Comparison of ENCODE assay signal across 10 mouse cellular contexts in the genomic region with DNA sequence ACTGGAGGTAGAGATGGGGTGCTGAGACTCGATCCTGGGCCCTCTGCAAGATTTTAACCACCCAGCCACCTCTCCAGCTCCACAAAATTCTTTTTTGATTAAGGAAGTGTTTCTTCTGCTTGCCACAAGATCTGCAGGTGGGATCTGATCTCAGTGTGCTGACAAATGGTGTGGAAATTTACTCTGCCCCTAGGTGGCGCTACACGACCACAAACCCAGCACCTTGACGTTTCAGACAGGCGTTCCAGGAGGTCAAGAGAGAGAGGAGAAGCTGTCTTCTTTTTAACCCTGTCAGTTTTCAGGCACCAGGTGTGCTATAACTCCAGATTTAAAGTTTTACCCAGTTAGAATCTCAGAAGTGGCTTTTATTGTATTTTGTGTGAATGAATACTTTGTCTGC. TPM values are rescaled to one million over a fixed set of nuclear protein-coding genes. Genes with fewer than 3 reads are reported as not detected.
A peak's percentile ranks its signal among the peaks of the same experiment; 100 is the strongest.
DNase-seq lines count a peak whose midpoint lies in the region; ATAC-seq and TF ChIP-seq lines count a peak whose summit lies in the region.
"Had no signal": no experiment of that assay in that cellular context is flagged by ENCODE, and none has a peak within 500 bp of the region (broad histone marks: within the 10 kb centered on the region; RNA-seq: fewer than 3 reads in every experiment).

No protein-coding gene starts in this region.

- peak; percentile 90 for DNase-seq in intestine, embryonic 14.5 days (ENCODE audit: low spot score)
- peak; percentile 89 for DNase-seq in ZHBTc4 (ENCODE audit: low read depth, low spot score)
- peak; percentile 82 to 86 for DNase-seq in heart, postnatal 14 days
- DNase-seq in left cerebral cortex, postnatal 25 days (ENCODE audit: low spot score in 2 of 2) = peak; percentile 85 to 89
- peak; percentile 89 for DNase-seq in thymus, adult 2 months

- no peaks in the 10 kb centered on the region for H3K9me3 ChIP-seq in intestine, embryonic 14.5 days (ENCODE audit: control insufficient read depth, low read length)
- H3K9me3 ChIP-seq in intestine, embryonic 16.5 days (ENCODE audit: control insufficient read depth, low read length) = no peaks in the 10 kb centered on the region
- H3K9me3 ChIP-seq: neural tube, embryonic 12.5 days had no signal

- WGBS in intestine, embryonic 14.5 days = 0% methylated on average over 5 of the region's 5 CpGs
- 3% methylated on average over 5 of the region's 5 CpGs for WGBS in intestine, embryonic 16.5 days
- under 1% methylated on average over 5 of the region's 5 CpGs for WGBS in thymus, adult 2 months

- TF ChIP-seq POLR2A in thymus, adult 2 months (IDR thresholded peaks at IDR 0.05; ENCODE audit: control insufficient read depth, extremely low read depth, insufficient read depth, low read length, poor library complexity) = no peak

- TF ChIP-seq CTCF in thymus, adult 2 months (IDR thresholded peaks at IDR 0.05; ENCODE audit: borderline replicate concordance, control insufficient read depth, extremely low read depth, insufficient read depth, low read length, poor library complexity) = peak; percentile 47; the same call in 1 of the 2 replicates

- no peak overlapping the region for H3K27ac ChIP-seq in intestine, embryonic 14.5 days (ENCODE audit: low read depth)
- H3K27ac ChIP-seq in intestine, embryonic 16.5 days (ENCODE audit: low read length) = no peak overlapping the region
- no peak overlapping the region for H3K27ac ChIP-seq in thymus, adult 2 months (ENCODE audit: control insufficient read depth, insufficient read depth, low read length)
- H3K27ac ChIP-seq: embryonic facial prominence, embryonic 13.5 days; neural tube, embryonic 12.5 days had no signal

- H3K36me3 ChIP-seq in intestine, embryonic 14.5 days (ENCODE audit: control insufficient read depth, insufficient read depth, low read length) = no peaks in the 10 kb centered on the region
- H3K36me3 ChIP-seq in intestine, embryonic 16.5 days (ENCODE audit: control insufficient read depth, insufficient read depth, low read length) = no peaks in the 10 kb centered on the region
- no peaks in the 10 kb centered on the region for H3K36me3 ChIP-seq in thymus, adult 2 months (ENCODE audit: control insufficient read depth, insufficient read depth, low read length)
- H3K36me3 ChIP-seq: embryonic facial prominence, embryonic 13.5 days; neural tube, embryonic 12.5 days had no signal

- no peak for ATAC-seq in intestine, embryonic 14.5 days (replicated peaks; ENCODE audit: low FRiP score, low TSS enrichment, low read depth)
- ATAC-seq in intestine, embryonic 16.5 days = no peak
- ATAC-seq in common myeloid progenitor, adult 5-6 weeks (replicated peaks; ENCODE audit: low read depth, poor library complexity, severe bottlenecking) = peak; percentile 53
- peak; percentile 58 for ATAC-seq in neutrophil, adult 5-6 weeks (ENCODE audit: extremely low read depth, insufficient number of reproducible peaks, low FRiP score, poor library complexity, severe bottlenecking)

- peaks cover 5% of the 10 kb centered on the region; the same call in 1 of the 2 replicates for H3K4me1 ChIP-seq in intestine, embryonic 14.5 days (replicated peaks; ENCODE audit: control insufficient read depth, insufficient read depth, low read length)
- no peaks in the 10 kb centered on the region for H3K4me1 ChIP-seq in intestine, embryonic 16.5 days (ENCODE audit: control insufficient read depth, insufficient read depth, low read length)
- peaks cover 13% of the 10 kb centered on the region for H3K4me1 ChIP-seq in thymus, adult 2 months (replicated peaks; ENCODE audit: control insufficient read depth, insufficient read depth, low read length)

- H3K4me3 ChIP-seq in intestine, embryonic 14.5 days (ENCODE audit: low read depth, low read length) = no peak overlapping the region
- no peak overlapping the region for H3K4me3 ChIP-seq in intestine, embryonic 16.5 days (ENCODE audit: low read length)
- no peak overlapping the region for H3K4me3 ChIP-seq in thymus, adult 2 months (ENCODE audit: control insufficient read depth, insufficient read depth, low read length)
- H3K4me3 ChIP-seq: embryonic facial prominence, embryonic 13.5 days; neural tube, embryonic 12.5 days had no signal

- no peak overlapping the region for H3K9ac ChIP-seq in intestine, embryonic 14.5 days (ENCODE audit: low read length)
- no peak overlapping the region for H3K9ac ChIP-seq in intestine, embryonic 16.5 days (ENCODE audit: low read depth, low read length)
- H3K9ac ChIP-seq: embryonic facial prominence, embryonic 13.5 days; neural tube, embryonic 12.5 days had no signal

- no peak overlapping the region for H3K4me2 ChIP-seq in intestine, embryonic 14.5 days (ENCODE audit: low read length)
- H3K4me2 ChIP-seq in intestine, embryonic 16.5 days (ENCODE audit: low read depth, low read length) = no peak overlapping the region
- H3K4me2 ChIP-seq: embryonic facial prominence, embryonic 13.5 days; neural tube, embryonic 12.5 days had no signal

- 0 out of 2 replicates have a peak, but pooled peaks cover 14% of the 10 kb centered on the region for H3K27me3 ChIP-seq in intestine, embryonic 14.5 days (replicated peaks; ENCODE audit: control insufficient read depth, insufficient read depth, low read length)
- H3K27me3 ChIP-seq in intestine, embryonic 16.5 days (replicated peaks; ENCODE audit: control insufficient read depth, insufficient read depth, low read length) = no peaks in the 10 kb centered on the region
- no peaks in the 10 kb centered on the region for H3K27me3 ChIP-seq in thymus, adult 2 months (ENCODE audit: control insufficient read depth, insufficient read depth, low read length)

- intact Hi-C loops in heart, postnatal 14 days (cut with DNase I) = loop anchor here (1.0 to 5.0 kb wide), 4 partner anchors 41 to 314 kb away; no protein-coding TSS in a partner anchor
- intact Hi-C loops in left cerebral cortex, postnatal 25 days (cut with DNase I) = loop anchor here (1.0 to 10.0 kb wide), 2 partner anchors 39 to 112 kb away; no protein-coding TSS in a partner anchor

RNA-seq across cellular contexts. Expression of gene Acot7, which starts 4.9 kb away (rescaled TPM):
- 61.5 and 69.7 TPM in 2 replicates for polyA plus RNA-seq in intestine, embryonic 14.5 days (2014; fragmentation: Nextera tagmentation; extraction: Ambion mirVana)
- polyA plus RNA-seq in intestine, embryonic 16.5 days (2015; fragmentation: Nextera tagmentation; extraction: Ambion mirVana) = 49.4 and 52.5 TPM in 2 replicates
- total RNA-seq in common myeloid progenitor, adult 5-6 weeks (2017) = 58.2 and 59.6 TPM in 2 replicates
- 10 to 100 TPM; 37.3 to 39.3 TPM for total RNA-seq in heart, postnatal 14 days (2021)
- total RNA-seq in left cerebral cortex, postnatal 25 days (2021) = 100 to 1,000 TPM; 308 to 337 TPM
- 12.2 and 18.4 TPM in 2 replicates for total RNA-seq in neutrophil, adult 5-6 weeks (2017)
- polyA plus RNA-seq in thymus, adult 2 months (2012; rRNA removed) = 56.6 and 80.8 TPM in 2 replicates

RNA-seq across cellular contexts. Expression of gene Hes2, which starts 14.4 kb away (rescaled TPM):
- not detected in 2 replicates for polyA plus RNA-seq in intestine, embryonic 14.5 days (2014; fragmentation: Nextera tagmentation; extraction: Ambion mirVana)
- 0.68 and 0.98 TPM in 2 replicates for polyA plus RNA-seq in intestine, embryonic 16.5 days (2015; fragmentation: Nextera tagmentation; extraction: Ambion mirVana)
- total RNA-seq in common myeloid progenitor, adult 5-6 weeks (2017) = not detected in 2 replicates
- total RNA-seq in heart, postnatal 14 days (2021) = not detected
- total RNA-seq in left cerebral cortex, postnatal 25 days (2021) = not detected
- total RNA-seq in neutrophil, adult 5-6 weeks (2017) = not detected in 2 replicates
- polyA plus RNA-seq in thymus, adult 2 months (2012; rRNA removed) = 0.07 and 0.20 TPM in 2 replicates
- polyA plus RNA-seq: embryonic facial prominence, embryonic 13.5 days had no signal

RNA-seq across cellular contexts. Expression of gene Espn, which starts 20.9 kb away (rescaled TPM):
- polyA plus RNA-seq in intestine, embryonic 14.5 days (2014; fragmentation: Nextera tagmentation; extraction: Ambion mirVana) = 22.8 and 24.2 TPM in 2 replicates
- 31.6 and 39.5 TPM in 2 replicates for polyA plus RNA-seq in intestine, embryonic 16.5 days (2015; fragmentation: Nextera tagmentation; extraction: Ambion mirVana)
- 1.3 and 1.8 TPM in 2 replicates for total RNA-seq in common myeloid progenitor, adult 5-6 weeks (2017)
- total RNA-seq in heart, postnatal 14 days (2021) = 1 to 10 TPM; 1.4 to 2.0 TPM
- 1 to 10 TPM in 1 of 2 experiments, under 1 TPM in 1; 0.73 to 1.2 TPM for total RNA-seq in left cerebral cortex, postnatal 25 days (2021)
- 0.12 and 0.23 TPM in 2 replicates for total RNA-seq in neutrophil, adult 5-6 weeks (2017)
- 5.7 and 6.5 TPM in 2 replicates for polyA plus RNA-seq in thymus, adult 2 months (2012; rRNA removed)

RNA-seq across cellular contexts. Expression of gene Tnfrsf25, which starts 57.3 kb away (rescaled TPM):
- 0.97 and 0.98 TPM in 2 replicates for polyA plus RNA-seq in intestine, embryonic 14.5 days (2014; fragmentation: Nextera tagmentation; extraction: Ambion mirVana)
- 1.8 and 2.4 TPM in 2 replicates for polyA plus RNA-seq in intestine, embryonic 16.5 days (2015; fragmentation: Nextera tagmentation; extraction: Ambion mirVana)
- not detected in 2 replicates for total RNA-seq in common myeloid progenitor, adult 5-6 weeks (2017)
- 1 to 10 TPM; 4.0 to 6.7 TPM for total RNA-seq in heart, postnatal 14 days (2021)
- 10 to 100 TPM; 13.5 to 18.0 TPM for total RNA-seq in left cerebral cortex, postnatal 25 days (2021)
- total RNA-seq in neutrophil, adult 5-6 weeks (2017) = 1.8 and 2.3 TPM in 2 replicates
- 19.9 and 20.6 TPM in 2 replicates for polyA plus RNA-seq in thymus, adult 2 months (2012; rRNA removed)

Comparison
In these comparisons a context has a peak if more than half of its experiments do, and no peak if none do; other contexts are left out.
1. ATAC-seq: peak in common myeloid progenitor, adult 5-6 weeks (single experiment) and neutrophil, adult 5-6 weeks (single experiment); none in intestine, embryonic 14.5 days (single experiment) and intestine, embryonic 16.5 days (single experiment).
2. Peak in every context shown above with its lines, with median percentiles within 50 percentile points of each other: DNase-seq.